Mouse (Mus musculus) kidney, adult 18-20 months (tissue): ENCODE data around the gene Gsto1.

Experiments
- DNase-seq: peaks from one replicate; pipeline ENCODE4 v3.0.0; 2021

Gene Gsto1

GRCm38 (mm10) chr19:47857957-47858942 is 3.5 kb downstream of the Gsto1 start:
- no peak for DNase-seq

GRCm38 (mm10) chr19:47859180-47859579 is 4.4 kb downstream of the Gsto1 start:
- no peak for DNase-seq

DNA sequence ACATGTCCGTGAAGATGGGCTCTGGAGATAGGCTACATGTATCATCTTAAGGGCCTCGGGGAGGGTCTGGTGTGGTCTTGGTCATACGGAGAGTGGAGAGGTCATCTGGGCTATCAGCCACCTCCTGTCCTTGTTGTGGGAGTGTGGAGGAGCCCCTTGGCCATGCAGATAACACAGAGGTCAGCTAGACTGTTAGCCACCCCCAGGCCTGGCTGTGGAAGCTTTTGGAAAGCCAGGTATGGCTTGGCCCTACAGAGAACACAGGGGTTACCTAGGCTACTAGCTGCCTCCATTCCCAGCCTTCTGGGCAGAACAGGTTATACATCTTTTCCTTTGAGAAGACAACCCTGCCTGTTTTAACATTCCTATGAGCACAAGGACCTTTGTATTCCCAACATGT is 7.8 kb downstream of the Gsto1 start:
- no peak for DNase-seq

GRCm38 (mm10) chr19:47864051-47864450 is 9.3 kb downstream of the Gsto1 start:
- no peak for DNase-seq

GRCm38 (mm10) chr19:47864721-47865120 is 10.0 kb downstream of the Gsto1 start:
- no peak for DNase-seq

DNA sequence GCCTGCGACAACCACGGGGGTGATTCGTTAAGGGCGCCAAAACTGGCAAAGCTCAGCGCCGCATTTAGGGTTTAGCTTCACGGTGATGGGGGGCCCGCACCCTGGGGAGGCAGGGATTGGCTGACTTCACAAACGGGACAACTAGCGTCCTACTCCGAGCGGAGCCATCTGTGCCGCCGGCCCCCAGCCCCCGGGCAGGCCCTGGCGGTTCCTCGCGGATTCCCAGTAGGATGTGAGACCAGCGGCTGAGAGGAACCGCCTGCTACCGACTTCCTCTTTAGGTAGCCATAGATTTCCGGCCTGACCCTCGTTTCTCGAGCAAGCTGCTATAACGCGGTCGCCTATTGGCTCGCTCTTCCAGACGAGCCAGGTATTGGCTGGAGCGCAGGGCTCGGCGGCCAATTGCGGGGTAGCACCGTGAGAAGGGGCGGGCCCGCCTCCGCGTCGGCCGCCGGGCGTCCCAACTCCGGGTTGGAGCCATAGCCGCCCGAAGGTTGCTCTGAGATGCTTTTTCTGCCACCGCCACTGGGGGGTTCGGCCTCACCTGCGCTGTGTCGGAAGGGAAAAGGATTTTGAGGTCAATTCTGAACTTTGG is 10.7 kb downstream of the Gsto1 start, which contains the start of gene Gsto2:
Gsto2 (plus strand) TSS at position 182 of the 595 bp plus-strand sequence.
- DNase-seq = peak; percentile 91

- no peak for DNase-seq
Observed at GRCm38 (mm10) chr19:47867628-47868175, 12.9 kb downstream of the Gsto1 start.

- DNase-seq = no peak
Observed at GRCm38 (mm10) chr19:47868951-47869350, 14.2 kb downstream of the Gsto1 start.

- DNase-seq = no peak
Observed at GRCm38 (mm10) chr19:47869516-47869915, 14.7 kb downstream of the Gsto1 start.

GRCm38 (mm10) chr19:47870102-47870666 is 15.4 kb downstream of the Gsto1 start:
- DNase-seq = no peak

- DNase-seq = no peak
Observed at GRCm38 (mm10) chr19:47871515-47871914, 16.7 kb downstream of the Gsto1 start.

- no peak for DNase-seq
Observed at GRCm38 (mm10) chr19:47876252-47876651, 21.5 kb downstream of the Gsto1 start.

GRCm38 (mm10) chr19:47881538-47881937 is 26.8 kb downstream of the Gsto1 start:
- DNase-seq = no peak

- DNase-seq = peak; percentile 81
Observed at GRCm38 (mm10) chr19:47882151-47882881, 27.5 kb downstream of the Gsto1 start.

- no peak for DNase-seq
Observed at GRCm38 (mm10) chr19:47882882-47883254, 28.1 kb downstream of the Gsto1 start.

DNA sequence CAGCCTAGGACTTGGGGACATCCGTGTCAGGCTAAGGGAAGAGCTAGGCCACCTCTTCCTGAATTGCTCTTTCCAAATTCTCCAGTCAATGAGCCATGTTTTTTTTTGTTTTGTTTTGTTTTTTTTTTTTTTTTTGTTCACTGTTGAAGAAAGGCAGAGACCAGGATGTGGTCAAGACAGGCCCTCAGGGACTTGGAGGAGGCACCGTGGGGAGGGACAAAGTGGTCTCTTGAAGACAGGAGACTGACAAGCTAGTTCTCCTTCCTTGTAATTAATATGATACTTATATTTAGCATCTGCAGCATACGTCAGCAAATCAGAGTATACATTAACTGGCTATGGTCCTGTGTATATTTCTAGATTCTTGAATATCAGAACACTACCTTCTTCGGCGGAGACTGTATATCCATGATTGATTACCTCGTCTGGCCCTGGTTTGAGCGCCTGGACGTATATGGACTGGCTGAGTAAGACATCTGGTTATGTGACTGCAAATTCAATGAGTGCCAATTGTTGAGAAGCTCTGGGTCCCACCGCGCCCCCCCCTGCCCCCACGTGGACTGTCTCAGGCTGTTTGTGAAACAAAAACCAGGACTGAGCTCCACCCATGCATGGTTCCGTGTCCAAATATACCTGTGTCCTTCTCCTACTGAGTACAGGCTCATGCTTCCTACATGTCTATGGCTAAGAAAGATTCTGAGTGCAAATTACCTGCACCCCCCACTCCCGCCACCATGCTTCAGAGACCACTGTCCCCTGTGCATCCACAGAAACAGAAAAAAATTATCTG is 29.7 kb downstream of the Gsto1 start:
- DNase-seq = no peak

DNA sequence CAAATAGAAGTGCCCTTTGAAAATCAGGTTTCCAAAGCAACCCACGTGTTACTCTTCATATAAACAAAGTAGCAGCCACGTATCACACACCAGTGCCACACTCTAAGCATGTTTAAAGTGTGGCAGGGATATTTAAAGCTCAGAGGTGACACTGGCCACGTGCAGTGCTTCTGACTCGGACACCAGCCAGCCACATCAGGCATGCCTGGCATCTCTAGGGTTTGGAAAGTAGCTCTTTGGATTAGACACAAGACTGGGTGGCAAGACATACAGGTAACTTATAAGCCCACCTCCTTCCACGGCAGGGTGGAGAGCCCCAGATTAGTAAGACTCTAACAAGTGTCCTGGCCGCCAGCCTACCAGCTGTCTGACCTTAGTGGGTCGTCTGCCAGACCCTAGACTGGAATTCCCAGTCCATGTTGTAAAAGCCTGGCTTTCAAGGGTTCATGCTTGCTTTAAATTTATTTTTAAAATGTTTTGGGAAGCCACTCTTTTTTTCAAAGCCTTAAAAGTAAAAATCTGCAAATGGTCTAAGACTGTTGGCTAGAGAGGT is 30.5 kb downstream of the Gsto1 start:
- no peak for DNase-seq

- DNase-seq = no peak
Observed at GRCm38 (mm10) chr19:47885886-47886285, 31.1 kb downstream of the Gsto1 start.

DNA sequence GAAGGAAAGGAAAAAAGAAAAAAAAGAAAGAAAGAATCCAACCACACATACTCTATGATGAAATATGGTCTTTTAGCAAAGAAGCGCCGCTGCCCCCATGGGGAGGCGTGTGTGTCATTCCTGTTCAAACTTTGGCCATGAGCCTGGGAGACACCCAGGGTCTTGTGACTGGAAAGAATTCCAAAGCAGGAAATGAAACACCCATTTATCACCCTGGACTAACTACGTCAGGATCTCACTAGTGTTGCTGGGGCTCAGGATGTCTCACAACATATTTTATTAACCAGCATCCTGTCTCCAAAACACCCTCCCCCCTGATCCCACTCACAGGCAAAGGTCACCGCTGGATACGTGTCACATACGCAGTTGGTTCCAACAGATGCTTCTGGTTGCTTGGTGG is 31.8 kb downstream of the Gsto1 start:
- peak; percentile 57 for DNase-seq

DNA sequence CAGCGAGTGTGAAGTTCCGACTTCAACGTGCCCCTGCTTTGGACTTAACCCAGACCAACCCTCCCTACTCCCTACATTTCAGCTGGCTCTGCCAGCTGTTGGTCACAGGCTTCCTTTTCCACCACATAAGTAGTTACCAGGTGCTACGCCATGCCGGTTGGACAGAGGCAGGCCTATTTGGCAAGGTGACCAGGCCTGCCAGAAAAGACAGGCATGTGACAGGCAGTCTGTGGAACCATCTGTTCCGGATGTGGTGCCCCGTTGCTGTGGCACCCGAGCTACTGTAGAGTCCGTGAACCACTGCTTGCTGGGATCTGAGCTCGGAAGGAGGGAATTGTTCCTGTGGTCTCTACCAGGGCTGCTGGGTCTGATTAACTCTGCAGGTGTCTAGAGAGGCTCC is 32.6 kb downstream of the Gsto1 start:
- no peak for DNase-seq

- DNase-seq = no peak
Observed at GRCm38 (mm10) chr19:47888037-47888436, 33.3 kb downstream of the Gsto1 start.
